Mouse (Mus musculus): ENCODE data around the gene Gm21891. TPM values are rescaled to one million over a fixed set of nuclear protein-coding genes. Genes with fewer than 3 reads are reported as not detected.
"Not testable (repeated sequence)": the region's sequence is repeated elsewhere in the genome, so short reads cannot be mapped to it uniquely, and the experiment has no call there.

Gm21891 gene
- not detected in 2 replicates for polyA plus RNA-seq (2016; fragmentation: Nextera tagmentation; extraction: Ambion mirVana)

DNA sequence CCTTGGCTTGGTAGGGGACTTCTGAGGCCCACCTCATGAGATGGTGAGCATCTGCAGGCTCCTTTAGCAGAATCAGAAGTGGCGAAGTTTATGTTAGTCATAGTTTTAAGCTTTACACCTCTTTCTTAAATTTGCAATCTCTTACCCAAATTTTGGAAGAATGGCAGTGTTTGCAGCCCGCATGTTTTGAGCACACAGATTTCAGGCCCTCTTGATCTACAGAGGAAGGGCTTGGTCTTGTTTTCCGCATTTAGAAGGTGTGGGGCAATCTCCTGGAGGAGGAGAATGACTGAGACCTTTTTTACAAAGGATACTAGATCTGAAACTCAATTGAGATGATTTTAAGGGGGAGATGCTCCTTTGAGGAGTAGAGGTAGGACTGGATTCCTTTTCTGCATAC, at the start of gene Gm21891:
Gene Gm21891 (minus strand): TSS at position 101 of the 400 bp plus-strand sequence.
- H3K27ac ChIP-seq; H3K4me2 ChIP-seq (replicated peaks); H3K9ac ChIP-seq; H3K4me1 ChIP-seq; H3K4me3 ChIP-seq; H3K9me3 ChIP-seq; H3K27me3 ChIP-seq (replicated peaks); ATAC-seq (ENCODE audit: low FRiP score, low read depth); H3K36me3 ChIP-seq: not testable (repeated sequence)
- WGBS: no CpG with 5 or more reads among the region's 3 CpGs

DNA sequence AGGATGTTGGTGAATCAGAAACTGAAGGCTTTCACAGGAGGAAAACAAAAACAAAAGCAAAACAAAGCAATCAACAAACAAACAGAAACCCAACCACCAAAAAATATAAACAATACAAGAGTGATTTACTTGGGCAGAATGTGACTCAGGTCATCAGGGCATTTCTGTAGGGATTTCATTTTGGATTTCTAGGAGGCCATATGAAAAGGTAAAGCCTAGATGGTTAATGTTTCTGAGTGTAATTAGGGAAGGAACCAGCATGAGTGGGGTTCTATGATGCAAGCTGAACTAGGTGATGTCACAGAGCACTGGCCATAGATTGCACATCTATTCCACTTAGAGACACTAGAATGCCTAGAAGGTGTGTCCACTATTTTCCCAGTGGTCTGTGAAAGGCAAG, 28.4 kb upstream of the Gm21891 start, which contains the start of gene Gm21425:
Gene Gm21425 (plus strand): TSS at position 301 of the 400 bp plus-strand sequence.
- not testable (repeated sequence) for H3K4me1 ChIP-seq; H3K27me3 ChIP-seq (replicated peaks); H3K27ac ChIP-seq; H3K4me3 ChIP-seq; H3K9ac ChIP-seq; H3K36me3 ChIP-seq; ATAC-seq (ENCODE audit: low FRiP score, low read depth); H3K9me3 ChIP-seq; H3K4me2 ChIP-seq (replicated peaks)

Other genes with a start within 250 kb of the Gm21891 start
- not detected in 2 replicates for gene Gm20807, start 90.6 kb downstream of the Gm21891 start, polyA plus RNA-seq (2016; fragmentation: Nextera tagmentation; extraction: Ambion mirVana)
- not detected in 2 replicates for gene Gm21425, start 28.5 kb upstream of the Gm21891 start, polyA plus RNA-seq (2016; fragmentation: Nextera tagmentation; extraction: Ambion mirVana)
- not detected in 2 replicates for gene Gm21828, start 90.4 kb upstream of the Gm21891 start, polyA plus RNA-seq (2016; fragmentation: Nextera tagmentation; extraction: Ambion mirVana)
- not detected in 2 replicates for gene Gm21440, start 118.9 kb upstream of the Gm21891 start, polyA plus RNA-seq (2016; fragmentation: Nextera tagmentation; extraction: Ambion mirVana)
- not detected in 2 replicates for gene Gm21454, start 119.0 kb upstream of the Gm21891 start, polyA plus RNA-seq (2016; fragmentation: Nextera tagmentation; extraction: Ambion mirVana)
- not detected in 2 replicates for gene Gm21725, start 215.6 kb upstream of the Gm21891 start, polyA plus RNA-seq (2016; fragmentation: Nextera tagmentation; extraction: Ambion mirVana)